Mouse (Mus musculus) liver, adult (tissue): ENCODE results near the gene Calcrl.

Source experiments
- GATA4 ChIP-seq: IDR thresholded peaks from 2 replicates; pipeline ENCODE4 v1.6.1; 2014; ENCODE audit warnings: mild to moderate bottlenecking, low read length; ENCODE audit not compliant: insufficient replicate concordance

Gene Calcrl

DNA sequence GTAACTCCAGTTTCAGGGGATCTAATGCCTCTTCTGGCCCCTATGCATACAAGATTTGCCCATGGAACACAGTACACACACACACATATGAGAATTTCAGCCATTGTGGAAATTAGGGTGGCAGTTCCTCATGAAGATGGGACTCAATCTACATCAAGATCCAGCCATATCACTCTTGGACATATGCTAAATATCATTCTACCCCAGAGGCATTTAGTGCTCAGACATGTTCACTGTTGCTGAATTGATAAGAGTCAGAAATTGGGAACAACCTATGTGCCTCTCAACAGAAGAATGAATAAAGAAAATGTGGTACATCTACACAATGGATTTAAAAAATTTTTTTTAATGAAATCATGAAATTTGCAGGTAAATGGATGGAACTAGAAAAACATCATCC lies 58.5 kb downstream of the Calcrl start:
- TF ChIP-seq GATA4, result no peak

DNA sequence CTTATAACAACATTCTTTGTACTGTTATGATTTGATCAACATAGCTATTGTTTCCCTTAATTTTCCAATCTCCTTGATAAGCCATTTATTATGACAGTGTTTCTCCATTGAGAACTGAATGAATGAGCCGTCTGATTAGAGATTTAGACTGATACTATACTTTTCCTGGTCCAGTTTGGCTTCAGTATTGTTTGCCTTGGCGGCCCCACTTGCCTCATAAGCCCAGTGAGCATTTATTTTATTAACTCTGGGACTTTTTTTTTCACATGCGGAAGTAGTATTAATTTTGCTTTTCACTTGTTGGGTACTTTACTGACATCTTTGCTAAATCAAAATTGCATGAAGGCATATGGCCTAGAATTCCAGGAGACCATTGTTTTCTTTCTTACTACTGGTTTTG lies 59.9 kb downstream of the Calcrl start:
- TF ChIP-seq GATA4, result no peak

- no peak for TF ChIP-seq GATA4
These were observed 62.2 kb downstream of the Calcrl start for GRCm38 (mm10) chr2:84362779-84363719.

- no peak for TF ChIP-seq GATA4
These were observed 66.4 kb downstream of the Calcrl start for GRCm38 (mm10) chr2:84358690-84359343.

DNA sequence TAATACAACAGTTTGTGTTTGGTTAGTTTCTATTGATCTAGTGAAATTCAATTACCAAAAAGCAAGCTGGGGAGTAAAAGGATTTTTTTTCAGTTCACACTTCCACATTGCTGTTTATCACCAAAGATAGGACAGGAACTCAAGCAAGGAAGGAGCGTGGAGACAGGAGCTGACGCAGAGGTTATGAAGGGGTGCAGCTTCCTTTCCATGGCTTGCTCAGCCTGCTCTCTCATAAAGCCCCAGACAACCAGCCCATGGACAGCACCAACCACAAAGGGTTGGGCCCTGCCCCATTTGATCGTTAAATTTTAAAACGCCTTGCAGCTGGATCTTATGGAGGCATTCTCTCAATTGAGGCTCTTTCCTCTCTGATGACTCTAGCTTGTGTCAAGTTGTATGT lies 69.9 kb downstream of the Calcrl start:
- TF ChIP-seq GATA4, result no peak

DNA sequence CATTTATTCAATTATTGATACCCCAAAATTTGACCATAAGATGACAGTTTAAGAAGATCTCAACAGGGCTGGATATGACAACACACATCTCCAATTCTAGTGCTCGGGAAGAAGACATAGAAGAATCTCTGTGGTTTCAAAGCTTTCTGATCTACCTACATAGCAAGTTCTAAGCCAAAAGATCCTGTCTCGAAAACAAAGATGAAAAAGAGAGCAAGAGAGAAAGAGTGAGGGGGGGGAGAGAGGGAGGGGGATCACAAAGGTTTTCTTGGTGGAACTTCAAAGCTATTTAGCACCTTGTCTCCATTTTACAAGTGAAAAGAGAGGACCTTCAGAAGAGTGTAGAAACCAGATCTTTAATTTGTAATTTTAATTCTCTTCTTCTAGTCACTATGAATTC lies 77.8 kb downstream of the Calcrl start:
- no peak for TF ChIP-seq GATA4

- no peak for TF ChIP-seq GATA4
These were observed 81.5 kb downstream of the Calcrl start for GRCm38 (mm10) chr2:84343756-84344155.

DNA sequence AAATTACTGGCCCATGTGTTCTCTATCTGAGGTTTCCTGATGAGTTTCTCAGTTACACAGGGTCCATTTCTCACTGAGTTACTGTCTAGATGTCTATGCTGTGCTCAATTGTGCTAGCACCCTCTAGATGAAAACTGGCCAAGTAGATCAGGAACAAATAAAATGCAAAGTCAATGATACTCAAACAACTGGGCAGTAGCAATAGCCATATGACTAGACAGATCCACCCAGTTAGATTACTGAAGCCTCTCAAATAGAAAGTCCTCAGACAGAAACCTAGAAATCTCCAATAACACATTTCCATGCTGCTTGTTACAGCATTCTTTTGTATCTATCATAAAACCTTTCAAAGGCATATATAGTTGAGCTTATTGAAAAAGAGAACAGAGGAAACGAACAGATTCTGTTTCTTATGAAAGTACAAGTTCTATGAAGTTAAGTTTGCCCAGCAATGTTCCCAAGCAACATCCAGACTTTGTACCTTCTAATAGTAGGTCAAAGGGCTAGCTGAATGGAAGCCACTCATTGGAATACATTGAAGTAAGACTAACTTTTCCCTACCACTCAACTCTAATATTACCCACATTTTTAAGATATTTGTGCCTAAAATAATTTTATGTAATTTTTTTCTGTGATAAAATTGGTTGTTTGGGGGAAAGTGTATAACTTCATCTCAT lies 87.3 kb downstream of the Calcrl start:
- no peak for TF ChIP-seq GATA4

DNA sequence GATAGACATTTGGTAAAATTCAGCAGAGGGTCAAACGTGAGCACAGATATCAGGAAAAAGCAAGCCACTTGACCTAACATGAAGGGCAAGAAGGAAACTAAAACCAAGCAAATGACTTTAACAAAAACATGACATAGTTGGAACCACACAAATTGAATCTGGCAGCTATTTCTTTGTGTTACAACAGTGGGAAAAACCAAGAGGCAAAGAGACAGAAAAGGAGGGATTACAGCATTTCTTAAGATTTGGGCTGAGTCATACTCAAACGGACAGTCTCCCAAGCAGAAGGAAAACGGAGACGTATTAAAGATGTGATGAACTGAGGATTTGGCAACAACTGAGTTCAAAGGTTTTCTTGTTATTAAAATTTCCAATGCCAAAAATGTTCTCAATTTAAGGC lies 88.9 kb downstream of the Calcrl start:
- TF ChIP-seq GATA4, result no peak

GRCm38 (mm10) chr2:84316185-84316805 lies 108.9 kb downstream of the Calcrl start:
- peak; percentile 37; the same call in 1 of the 2 replicates for TF ChIP-seq GATA4

GRCm38 (mm10) chr2:84296517-84296916 lies 128.7 kb downstream of the Calcrl start:
- TF ChIP-seq GATA4, result 0 out of 2 replicates have a peak, but pooled peaks have one; percentile 27

DNA sequence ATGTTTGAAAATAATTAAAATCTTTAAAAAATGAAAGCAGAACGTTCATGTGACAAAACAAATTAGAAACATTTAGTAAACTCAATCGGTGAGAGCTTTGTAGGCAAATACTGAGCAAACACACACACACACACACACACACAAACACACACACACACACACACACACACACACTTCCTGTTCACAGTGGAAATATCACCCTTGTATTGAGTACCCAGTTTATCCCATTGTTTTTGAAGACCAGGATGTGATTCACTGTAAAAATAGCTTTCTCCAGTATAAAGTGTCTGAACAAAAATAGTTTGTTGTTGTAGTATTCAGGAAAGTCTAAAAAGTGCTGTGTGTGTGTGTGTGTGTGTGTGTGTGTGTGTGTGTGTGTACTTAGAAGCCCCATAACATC lies 130.1 kb downstream of the Calcrl start:
- TF ChIP-seq GATA4, result peak; percentile 58; the same call in 1 of the 2 replicates

- TF ChIP-seq GATA4, result no peak
These were observed 130.6 kb downstream of the Calcrl start for GRCm38 (mm10) chr2:84294611-84295010.

- no peak for TF ChIP-seq GATA4
These were observed 132.7 kb downstream of the Calcrl start for GRCm38 (mm10) chr2:84292351-84293000.
